Mouse (Mus musculus) spleen, adult 18-20 months (tissue): Measurements from ENCODE around the gene Tmem51.
"Not testable (repeated sequence)": the region's sequence is repeated elsewhere in the genome, so short reads cannot be mapped to it uniquely, and the experiment has no call there.

ENCODE experiments used
- DNase-seq, 2 experiments: peaks; one replicate each; pipeline ENCODE4 v3.0.0; 2022; ENCODE audit warnings: mixed read lengths in 2 of 2

Tmem51 gene

DNA sequence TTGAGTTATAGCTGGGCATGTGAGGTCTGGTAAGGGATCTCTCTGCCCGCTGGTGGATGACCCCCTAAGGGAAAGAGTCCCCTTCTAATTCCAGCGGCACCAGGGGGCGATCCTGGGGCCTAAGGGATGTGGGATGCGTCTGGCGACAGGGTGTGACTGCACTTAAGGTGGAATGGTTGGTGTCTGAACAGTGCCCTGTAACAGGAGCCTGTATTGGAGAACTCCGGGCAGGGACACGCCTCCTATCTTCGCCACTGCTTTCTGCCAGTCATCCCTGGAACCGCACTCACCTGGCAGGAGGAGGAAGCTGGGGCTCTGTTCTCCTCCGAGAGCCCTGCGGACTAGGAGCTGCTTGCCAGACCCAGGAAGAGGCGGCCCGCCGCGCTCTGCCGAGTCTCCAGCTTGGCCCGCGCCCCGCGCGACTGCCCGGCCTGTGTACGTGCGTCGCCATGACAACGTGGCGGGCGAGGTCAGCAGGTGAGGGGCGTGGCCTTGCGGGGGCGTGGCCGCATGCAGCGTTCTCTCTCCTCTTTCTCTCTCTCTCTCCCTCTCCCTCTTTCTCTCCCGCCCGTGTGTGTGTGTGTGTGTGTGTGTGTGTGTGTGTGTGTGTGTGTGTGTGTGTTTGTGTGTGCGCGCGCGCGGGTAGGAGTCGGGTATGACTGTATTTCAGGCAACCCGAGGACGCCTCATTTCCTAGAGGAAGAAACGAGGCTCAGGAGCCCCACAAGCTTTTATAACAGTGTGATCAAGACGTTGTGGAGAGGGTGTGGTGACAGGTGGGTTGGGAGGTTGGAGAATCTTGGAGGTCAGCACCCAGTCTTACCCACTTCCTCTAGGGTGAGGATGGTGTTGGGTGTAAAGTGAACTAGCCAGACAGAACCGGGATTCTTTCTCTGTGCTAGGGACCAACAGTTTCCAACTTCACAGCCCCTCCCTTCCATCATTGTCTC is 69.2 kb downstream of the Tmem51 start, which contains the start of gene Fhad1:
Gene Fhad1, minus strand, starts transcription at position 424 of the 950 bp plus-strand sequence.
- peak; percentile 24 to 40 for DNase-seq

DNA sequence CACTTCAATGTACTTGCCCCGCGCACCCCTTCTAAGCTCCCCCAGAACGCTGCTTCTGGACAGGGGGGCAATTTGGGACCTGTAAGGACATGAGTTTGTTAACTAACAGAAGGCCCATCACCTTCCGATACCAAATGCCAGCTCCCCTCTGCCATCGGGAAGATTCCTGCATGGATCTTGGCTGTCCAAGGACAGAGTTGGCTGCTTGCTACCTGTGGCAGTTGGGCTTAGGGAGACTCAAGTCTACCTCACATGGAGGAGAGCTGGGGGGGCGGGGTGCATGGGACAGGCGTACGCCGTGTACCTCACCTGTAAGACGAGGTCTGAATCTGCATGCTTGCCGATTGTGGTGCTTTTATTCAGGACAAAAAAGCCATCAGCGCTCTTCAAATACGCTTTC is 72.9 kb downstream of the Tmem51 start:
- DNase-seq: no peak

DNA sequence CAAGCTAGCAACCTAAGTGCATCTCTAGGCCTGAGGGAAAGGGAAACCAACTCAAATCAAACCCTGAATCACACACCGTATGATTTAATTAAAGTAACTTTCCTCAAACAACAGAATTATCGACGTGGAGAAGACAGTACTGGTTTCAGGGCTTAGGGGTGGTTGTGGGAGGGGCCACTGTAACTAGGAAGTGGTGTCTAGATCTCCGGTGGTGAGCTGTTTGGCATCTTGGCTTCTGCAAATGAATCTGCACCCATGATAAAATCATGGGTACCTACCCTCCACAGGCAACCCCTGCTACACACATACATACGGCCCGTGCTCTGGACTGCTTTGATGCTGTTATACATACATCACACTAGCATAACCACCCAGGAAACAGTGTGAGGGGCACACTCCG is 73.7 kb downstream of the Tmem51 start:
- no peak for DNase-seq

DNA sequence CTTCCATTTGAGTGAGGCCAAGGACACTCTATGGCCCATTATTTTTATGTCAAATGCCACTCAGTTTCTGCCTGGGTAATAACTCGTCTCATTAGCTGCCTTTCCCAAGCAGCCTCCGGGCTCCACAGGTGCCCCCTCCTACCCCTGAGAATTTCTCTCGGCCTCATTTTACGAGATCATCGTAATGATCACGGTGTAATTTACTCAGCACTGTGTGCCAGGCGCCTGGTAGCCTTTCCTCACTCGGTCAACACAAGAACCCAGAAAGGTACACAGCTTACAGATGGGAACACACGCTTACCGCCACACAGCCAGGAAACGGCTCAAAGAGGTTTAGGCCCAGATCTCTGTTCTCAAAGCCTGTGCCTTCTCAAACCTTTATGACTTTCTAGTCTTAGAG is 75.9 kb downstream of the Tmem51 start:
- no peak for DNase-seq

DNA sequence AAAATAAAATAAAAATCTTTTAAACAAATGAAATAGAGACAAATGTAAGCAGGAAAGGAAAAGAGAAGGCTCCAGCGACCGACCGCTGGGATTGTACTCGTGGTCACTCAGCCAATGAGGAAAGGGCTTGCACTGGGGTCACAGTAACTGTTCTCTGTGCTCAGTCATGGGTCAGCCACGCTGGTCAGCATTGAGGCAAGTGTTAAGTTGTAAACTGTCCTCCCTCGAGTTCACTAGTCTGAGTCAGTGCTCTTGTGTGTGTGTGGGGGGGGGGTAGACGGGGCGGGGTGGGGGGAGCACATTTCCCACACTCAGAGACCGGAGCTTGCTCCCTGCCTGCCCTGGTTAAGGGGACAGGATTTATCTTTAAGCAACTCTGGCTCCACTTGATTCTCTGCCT is 83.5 kb downstream of the Tmem51 start:
- no peak for DNase-seq

DNA sequence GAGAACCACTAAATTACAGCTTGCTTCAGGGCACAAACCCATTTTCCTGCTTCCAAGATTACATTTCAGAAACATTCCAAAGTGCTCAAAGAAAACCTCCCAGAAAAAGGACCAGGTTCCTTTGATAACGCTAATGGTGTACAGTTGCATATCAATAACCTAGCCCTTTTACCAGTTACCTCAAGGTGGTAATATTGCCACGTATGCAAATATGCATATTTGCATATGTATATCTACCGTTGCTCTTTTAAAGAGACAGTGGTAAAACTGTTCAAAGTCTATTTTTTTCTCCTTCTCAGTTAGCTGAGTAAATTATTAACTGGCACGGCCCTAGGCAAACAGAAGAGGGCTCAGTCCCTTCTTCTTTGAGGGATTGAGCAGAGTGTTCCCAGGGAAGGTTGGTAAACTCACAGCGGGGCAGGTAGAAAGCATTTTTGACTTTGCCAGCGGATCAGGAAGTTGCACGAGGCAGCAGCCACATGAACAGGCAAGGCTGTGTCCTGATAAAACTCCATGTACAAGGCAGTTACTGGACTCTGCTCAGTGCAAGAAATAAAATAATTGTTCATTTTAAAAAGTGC is 84.5 kb downstream of the Tmem51 start:
- DNase-seq: no peak

DNA sequence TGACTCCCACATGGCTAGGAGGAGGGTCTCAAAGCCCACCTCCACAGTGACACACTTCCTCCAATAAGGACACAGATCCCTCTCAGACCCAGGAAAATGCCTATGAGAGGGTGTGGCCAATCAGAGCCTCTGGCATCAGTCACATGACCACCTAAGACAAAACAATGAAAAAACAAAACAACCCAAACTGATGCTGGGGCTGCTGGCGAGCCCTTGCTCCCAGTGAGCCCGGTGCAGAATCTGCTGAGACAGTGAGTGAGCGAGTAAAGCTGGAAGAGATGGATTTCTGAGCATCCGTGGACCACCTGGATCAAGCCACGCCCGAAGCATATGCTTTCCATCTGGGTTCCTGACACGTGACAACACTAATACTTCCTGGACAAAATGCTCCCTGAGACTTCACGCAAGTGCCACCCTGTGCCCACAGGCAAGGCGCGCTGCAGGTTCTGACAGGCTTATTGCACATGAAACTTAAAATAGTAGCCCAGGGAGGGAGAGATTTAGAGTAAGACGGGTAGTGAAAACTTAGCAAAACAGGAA is 85.8 kb downstream of the Tmem51 start:
- DNase-seq: peak in 1 of 2 experiments; percentile 14

DNA sequence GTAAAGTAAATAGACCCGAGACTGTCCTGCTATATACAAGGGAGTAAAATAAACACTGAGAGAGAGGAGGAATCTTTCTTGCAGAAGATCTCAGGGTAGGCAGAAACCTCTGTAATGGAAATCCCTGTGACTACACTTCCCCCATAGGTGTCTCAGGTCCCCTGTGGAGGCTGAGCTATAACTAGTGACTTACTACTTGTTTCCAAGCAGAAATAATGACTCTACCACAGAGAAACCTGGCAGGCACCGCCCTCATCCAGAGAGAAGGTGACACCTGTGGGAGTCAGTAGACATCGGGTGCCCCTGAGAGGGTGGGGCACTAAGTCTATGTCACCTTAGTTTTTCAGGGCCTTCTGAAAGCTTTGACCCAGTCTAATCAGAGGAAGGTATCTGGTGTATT is 87.2 kb downstream of the Tmem51 start:
- DNase-seq: no peak

DNA sequence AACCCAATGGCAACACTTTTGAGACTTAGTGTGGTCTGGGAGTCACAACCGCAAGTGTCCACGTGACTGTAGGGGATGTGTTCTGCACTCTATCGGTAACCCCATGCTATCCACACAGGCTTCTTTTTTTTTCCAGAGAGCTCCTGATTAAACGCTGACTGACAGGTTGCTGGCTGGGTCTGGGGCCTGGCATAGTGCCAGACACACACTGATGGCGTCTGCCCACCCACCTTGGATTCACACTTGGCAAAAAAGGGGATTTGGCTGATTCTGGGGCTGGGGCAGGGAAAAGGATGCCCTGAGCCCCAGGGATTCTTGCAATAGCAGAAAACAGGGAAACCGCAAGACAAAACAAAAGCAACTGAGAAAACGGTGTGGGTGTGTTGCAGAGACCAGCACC is 88.0 kb downstream of the Tmem51 start:
- no peak for DNase-seq

DNA sequence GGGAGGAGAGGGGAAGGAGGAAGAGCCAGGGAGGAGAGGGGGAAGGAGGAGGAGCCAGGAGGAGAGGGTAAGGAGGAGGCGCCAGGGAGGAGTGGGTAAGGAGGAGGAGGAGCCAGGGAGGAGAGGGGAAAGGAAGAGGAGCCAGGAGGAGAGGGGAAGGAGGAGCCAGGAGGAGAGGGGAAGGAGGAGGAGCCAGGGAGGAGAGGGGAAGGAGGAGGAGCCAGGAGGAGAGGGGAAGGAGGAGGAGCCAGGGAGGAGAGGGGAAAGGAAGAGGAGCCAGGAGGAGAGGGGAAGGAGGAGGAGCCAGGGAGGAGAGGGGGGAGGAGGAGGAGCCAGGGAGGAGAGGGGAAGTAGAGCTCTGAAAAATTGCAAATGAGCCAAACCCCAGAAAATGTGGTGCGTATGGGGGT is 90.0 kb downstream of the Tmem51 start:
- DNase-seq: not testable (repeated sequence)

DNA sequence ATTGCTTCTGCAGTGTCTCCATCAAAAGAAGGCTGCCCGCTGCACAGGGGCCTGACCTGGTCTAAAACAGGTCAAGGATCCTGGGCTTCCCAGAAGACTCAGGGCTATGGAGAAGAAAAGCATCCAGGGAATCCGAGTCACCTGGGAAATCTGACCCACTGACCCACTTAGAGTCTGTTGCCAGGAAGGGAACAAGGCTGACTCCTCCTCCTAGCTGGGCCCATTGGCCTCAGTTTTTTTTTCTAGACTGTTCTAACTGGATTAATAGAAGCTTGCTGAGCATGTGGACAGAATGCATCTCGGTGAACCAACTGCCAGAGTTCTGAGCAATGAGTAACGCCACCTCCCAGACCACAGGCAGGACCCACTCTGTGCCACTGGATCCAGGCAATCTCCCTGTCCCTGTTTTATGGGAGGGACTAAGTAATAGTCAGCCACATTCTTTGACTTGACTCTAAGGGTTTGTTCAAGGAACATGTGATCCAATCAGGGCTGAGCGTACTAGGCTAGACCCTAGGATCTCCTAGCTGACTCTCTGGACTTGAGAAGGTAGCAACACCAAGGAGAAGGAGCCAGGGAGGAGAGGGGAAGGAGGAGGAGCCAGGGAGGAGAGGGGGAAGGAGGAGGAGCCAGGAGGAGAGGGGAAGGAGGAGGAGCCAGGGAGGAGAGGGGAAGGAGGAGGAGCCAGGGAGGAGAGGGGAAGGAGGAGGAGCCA is 90.6 kb downstream of the Tmem51 start:
- no peak for DNase-seq

DNA sequence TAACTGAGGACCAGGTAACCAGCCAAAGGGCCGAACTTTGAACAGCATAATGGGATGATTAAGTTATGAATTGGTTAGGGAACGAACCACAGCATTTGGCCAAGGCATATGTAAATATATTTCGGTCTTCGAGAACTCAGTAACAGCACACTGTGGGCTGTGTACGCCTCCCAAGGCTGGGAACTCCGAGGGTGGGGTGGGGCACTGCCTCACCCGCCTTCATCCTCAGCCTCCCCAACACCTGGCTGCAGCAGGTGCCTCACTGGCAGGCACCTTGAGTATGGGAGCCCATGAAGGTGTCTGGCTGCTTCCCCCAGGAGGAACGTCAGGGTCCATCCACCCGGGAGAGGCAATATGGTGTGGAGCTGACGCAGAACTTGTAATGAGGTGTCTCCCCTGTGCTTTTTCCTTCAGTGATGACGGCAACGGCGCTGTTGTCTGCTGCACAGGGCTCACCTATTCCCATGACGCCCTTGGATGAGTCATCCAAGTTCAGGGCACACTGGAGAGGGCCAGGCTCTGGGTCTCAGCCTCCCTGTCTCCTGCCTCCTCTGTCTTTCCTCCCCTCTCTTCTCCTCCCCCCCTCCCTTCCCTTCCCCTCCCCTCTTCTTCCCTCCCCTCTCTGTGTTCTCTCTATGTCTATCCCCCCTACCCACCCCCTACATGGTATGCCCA is 91.4 kb downstream of the Tmem51 start:
- no peak for DNase-seq

DNA sequence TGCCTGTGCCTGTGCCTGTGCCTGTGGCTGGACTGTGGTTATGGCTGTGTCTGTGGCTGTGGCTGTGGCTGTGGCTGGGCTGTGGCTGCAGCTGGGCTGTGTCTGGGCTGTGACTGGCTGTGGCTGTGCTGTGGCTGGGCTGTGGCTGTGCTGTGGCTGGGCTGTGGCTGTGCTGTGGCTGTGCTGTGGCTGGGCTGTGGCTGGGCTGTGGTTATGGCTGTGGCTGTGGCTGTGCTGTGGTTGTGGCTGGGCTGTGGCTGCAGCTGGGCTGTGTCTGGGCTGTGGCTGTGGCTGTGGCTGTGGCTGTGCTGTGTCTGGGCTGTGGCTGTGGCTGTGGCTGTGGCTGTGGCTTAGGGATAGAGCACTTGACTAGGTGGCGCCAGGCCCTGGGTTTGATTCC is 95.9 kb downstream of the Tmem51 start:
- DNase-seq: no peak

DNA sequence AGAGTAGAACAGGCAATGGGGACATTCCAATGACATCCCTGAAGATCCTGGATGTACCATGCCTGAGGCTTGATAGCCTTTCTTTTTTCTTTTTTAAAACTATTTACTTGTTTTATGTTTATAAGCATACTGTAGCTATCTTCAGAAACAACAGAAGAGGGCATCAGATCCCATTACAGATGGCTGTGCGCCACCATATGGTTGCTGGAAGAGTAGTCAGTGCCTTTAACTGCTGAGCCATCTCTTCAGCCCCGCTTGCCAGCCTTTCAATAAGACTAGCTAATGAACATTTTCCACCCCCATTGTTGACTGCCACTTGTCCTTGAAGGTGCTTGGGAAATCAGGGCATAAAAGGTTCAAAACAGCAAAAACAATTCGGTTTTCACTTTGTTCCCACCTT is 100.4 kb downstream of the Tmem51 start:
- DNase-seq: no peak

DNA sequence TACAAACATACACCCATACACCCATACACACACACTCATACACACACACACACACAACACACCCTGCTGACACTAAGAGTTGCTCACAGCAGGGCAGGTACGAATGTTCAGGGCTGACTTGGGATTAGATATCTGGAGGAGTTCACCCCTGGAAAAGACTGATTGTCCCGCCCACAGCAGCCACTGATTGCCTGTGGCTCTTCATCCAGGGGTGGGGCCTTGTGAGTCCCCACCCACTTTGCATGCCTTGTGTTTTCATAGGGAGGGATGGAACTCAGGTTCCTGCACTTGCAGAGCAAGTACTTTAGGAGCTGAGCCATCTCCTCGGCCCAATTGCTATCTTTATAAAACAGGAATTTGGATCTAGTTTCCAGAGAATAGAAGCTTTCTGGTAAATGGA is 102.6 kb downstream of the Tmem51 start:
- DNase-seq: no peak
